Mouse (Mus musculus): ENCODE measurements around the gene Taf13. TPM values are rescaled to one million over a fixed set of nuclear protein-coding genes. Genes with fewer than 3 reads are reported as not detected.

The Taf13 gene
- 34.0 and 35.6 TPM in 2 replicates for polyA plus RNA-seq (2015; fragmentation: Nextera tagmentation; extraction: Ambion mirVana)

DNA sequence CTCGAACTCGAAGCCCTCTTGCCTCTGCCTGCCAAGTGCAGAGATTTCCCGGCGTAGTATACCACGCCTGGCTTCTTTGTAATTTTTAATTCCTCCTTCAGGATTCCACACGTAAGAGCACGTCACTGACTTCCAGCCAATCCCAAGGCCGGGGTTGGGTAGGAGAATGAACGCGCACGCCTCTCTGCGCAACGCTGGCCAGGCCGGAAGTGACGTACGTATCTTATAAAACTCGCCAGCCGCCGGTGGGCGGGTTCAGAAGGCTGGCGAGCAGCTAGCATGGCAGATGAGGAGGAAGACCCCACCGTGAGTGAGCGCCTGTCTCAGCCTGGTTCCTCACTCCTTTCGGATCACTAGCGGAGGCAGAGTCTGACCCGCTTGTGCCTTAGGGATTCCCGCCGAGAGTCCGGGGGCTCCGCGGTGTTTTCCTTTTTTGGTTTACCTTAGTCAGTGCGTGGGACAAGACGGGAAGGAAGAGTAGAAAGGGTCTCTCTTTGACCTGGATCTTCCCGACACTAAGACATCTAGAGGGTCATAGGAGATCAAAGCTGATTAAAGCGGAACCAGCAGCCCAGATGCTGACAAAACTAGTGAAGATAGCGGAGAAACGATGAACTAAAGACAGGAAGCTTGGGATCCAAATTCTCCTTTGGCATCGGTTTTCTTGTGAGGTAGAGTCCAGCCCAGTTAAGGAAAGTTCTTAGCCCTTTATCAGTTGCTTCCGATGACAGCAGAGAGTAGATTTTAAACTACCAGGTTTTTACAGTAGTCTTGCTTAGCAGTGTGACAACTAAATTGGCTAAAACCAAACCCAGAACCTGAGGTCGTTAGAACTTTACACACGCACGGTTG, at the start of gene Taf13:
Taf13 (plus strand) TSS at position 256 of the 852 bp plus-strand sequence.
- WGBS, result under 1% methylated on average over 42 of the region's 42 CpGs
- Histone ChIP-seq H3K27ac (ENCODE audit: low read length) (peak within 1 kb of the TSS; percentile 52), H3K36me3 (ENCODE audit: insufficient read depth, low read length) (no peaks in the 10 kb centered on the region), H3K9ac (replicated peaks; ENCODE audit: low read length) (peak within 1 kb of the TSS; percentile 83), H3K9me3 (ENCODE audit: low read length) (no peaks in the 10 kb centered on the region), H3K4me3 (ENCODE audit: low read length) (peak within 1 kb of the TSS; percentile 72), H3K27me3 (ENCODE audit: insufficient read depth, low read length) (no peaks in the 10 kb centered on the region), H3K4me1 (ENCODE audit: insufficient read depth, low read length) (peaks cover 8% of the 10 kb centered on the region; the same call in 1 of the 2 replicates), H3K4me2 (replicated peaks; ENCODE audit: low read depth, low read length) (peak within 1 kb of the TSS; percentile 63)
- ATAC-seq (ENCODE audit: low FRiP score, low TSS enrichment), result peak; percentile 99

- H3K9ac ChIP-seq (replicated peaks; ENCODE audit: low read length), result no peak overlapping the region
- no peaks in the 10 kb centered on the region for H3K4me1 ChIP-seq (ENCODE audit: insufficient read depth, low read length)
- no peaks in the 10 kb centered on the region for H3K36me3 ChIP-seq (ENCODE audit: insufficient read depth, low read length)
- H3K27me3 ChIP-seq (ENCODE audit: insufficient read depth, low read length), result no peaks in the 10 kb centered on the region
- H3K4me2 ChIP-seq (replicated peaks; ENCODE audit: low read depth, low read length), result no peak overlapping the region
- 85% methylated on average over 4 of the region's 4 CpGs for WGBS
- H3K9me3 ChIP-seq (ENCODE audit: low read length), result peaks cover 1% of the 10 kb centered on the region; the same call in 1 of the 2 replicates
- H3K4me3 ChIP-seq (ENCODE audit: low read length), result no peak overlapping the region
- no peak for ATAC-seq (ENCODE audit: low FRiP score, low TSS enrichment)
- H3K27ac ChIP-seq (ENCODE audit: low read length), result no peak overlapping the region
Measured at GRCm38 (mm10) chr3:108523415-108523814, 48.1 kb upstream of the Taf13 start.

GRCm38 (mm10) chr3:108528489-108528888, 43.0 kb upstream of the Taf13 start:
- ATAC-seq (ENCODE audit: low FRiP score, low TSS enrichment), result no peak
- Histone ChIP-seq H3K36me3 (ENCODE audit: insufficient read depth, low read length) (no peaks in the 10 kb centered on the region), H3K4me2 (replicated peaks; ENCODE audit: low read depth, low read length) (no peak overlapping the region), H3K9ac (replicated peaks; ENCODE audit: low read length) (no peak overlapping the region), H3K27ac (ENCODE audit: low read length) (no peak overlapping the region), H3K4me1 (ENCODE audit: insufficient read depth, low read length) (0 out of 2 replicates have a peak, but pooled peaks cover 3% of the 10 kb centered on the region), H3K9me3 (ENCODE audit: low read length) (peaks cover 4% of the 10 kb centered on the region; the same call in 1 of the 2 replicates), H3K4me3 (ENCODE audit: low read length) (no peak overlapping the region), H3K27me3 (ENCODE audit: insufficient read depth, low read length) (no peaks in the 10 kb centered on the region)
- 94% methylated on average over 8 of the region's 8 CpGs for WGBS

DNA sequence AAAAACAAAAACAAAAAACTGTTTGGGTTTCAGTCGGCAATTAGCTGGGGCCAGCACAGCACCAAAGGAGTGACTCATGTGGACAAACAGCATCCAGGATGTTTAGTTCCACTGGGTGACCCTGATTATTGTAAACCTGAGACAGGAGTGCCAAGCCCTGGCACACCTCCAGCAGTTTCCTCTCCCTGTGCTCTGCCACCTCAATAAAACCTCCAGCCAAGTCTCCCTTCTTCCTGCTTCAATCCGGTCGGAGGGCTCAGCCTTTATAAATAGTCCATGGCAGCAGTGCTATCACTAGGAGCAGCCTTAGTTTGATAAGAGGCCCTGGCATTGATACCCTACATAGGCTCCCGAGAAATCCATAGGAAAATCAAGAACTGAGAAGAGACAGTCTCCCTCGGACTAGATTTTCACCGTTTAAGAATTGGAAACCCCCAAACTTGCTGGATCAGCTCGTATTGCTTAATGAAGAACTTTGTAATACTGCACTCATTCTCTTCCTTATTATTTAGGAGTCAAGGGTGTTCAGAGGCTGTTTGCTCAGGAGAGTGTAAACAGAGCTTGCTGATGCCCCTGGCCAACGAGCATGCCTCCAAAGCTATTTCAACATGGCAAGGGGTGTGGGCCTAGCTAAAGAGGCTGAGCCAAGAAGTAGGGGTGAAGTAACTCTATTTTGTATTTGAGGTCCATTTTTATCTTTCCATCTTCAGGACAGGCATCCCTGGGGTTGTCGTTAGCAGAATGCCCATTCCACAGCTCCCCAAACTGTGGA, 38.2 kb upstream of the Taf13 start:
- no peaks in the 10 kb centered on the region for H3K36me3 ChIP-seq (ENCODE audit: insufficient read depth, low read length)
- H3K27me3 ChIP-seq (ENCODE audit: insufficient read depth, low read length), result peaks cover 19% of the 10 kb centered on the region
- ATAC-seq (ENCODE audit: low FRiP score, low TSS enrichment), result no peak
- H3K9me3 ChIP-seq (ENCODE audit: low read length), result peaks cover 4% of the 10 kb centered on the region; the same call in 1 of the 2 replicates
- H3K4me1 ChIP-seq (ENCODE audit: insufficient read depth, low read length), result peaks cover 12% of the 10 kb centered on the region; the same call in 1 of the 2 replicates
- WGBS, result 61% methylated on average over 9 of the region's 9 CpGs
- no peak overlapping the region for H3K4me2 ChIP-seq (replicated peaks; ENCODE audit: low read depth, low read length)
- H3K4me3 ChIP-seq (ENCODE audit: low read length), result no peak overlapping the region
- no peak overlapping the region for H3K27ac ChIP-seq (ENCODE audit: low read length)
- H3K9ac ChIP-seq (replicated peaks; ENCODE audit: low read length), result no peak overlapping the region

DNA sequence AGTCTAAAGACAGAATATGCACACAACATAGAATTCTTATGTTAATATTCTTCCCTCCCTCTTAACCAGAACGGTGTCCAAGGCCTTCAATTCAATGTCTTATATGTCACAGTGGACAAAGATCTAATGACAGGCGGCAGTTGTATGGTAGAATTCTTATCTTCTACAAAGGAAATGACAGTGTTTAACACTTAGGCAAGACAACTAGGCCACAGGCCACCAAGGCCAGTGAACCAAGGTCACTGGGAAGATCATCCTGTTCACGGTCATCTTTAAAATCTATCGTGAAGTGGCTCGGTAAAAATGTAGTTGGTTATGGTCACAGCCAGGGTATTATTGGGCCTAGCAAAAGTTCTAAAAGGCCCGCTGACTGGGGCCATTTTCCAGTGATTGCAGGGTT, 37.5 kb upstream of the Taf13 start, which contains the start of gene 1700013F07Rik:
1700013F07Rik (plus strand) TSS at position 200 of the 400 bp plus-strand sequence.
- Histone ChIP-seq H3K4me2 (replicated peaks; ENCODE audit: low read depth, low read length) (no peak within 1 kb of the TSS), H3K9me3 (ENCODE audit: low read length) (no peaks in the 10 kb centered on the region), H3K36me3 (ENCODE audit: insufficient read depth, low read length) (no peaks in the 10 kb centered on the region), H3K27ac (ENCODE audit: low read length) (no peak within 1 kb of the TSS), H3K27me3 (ENCODE audit: insufficient read depth, low read length) (peaks cover 19% of the 10 kb centered on the region), H3K4me1 (ENCODE audit: insufficient read depth, low read length) (peaks cover 12% of the 10 kb centered on the region; the same call in 1 of the 2 replicates), H3K9ac (replicated peaks; ENCODE audit: low read length) (no peak within 1 kb of the TSS), H3K4me3 (ENCODE audit: low read length) (no peak within 1 kb of the TSS)
- no peak for ATAC-seq (ENCODE audit: low FRiP score, low TSS enrichment)
- 93% methylated on average over 6 of the region's 6 CpGs for WGBS

- Histone ChIP-seq H3K27me3 (ENCODE audit: insufficient read depth, low read length) (peaks cover 19% of the 10 kb centered on the region), H3K36me3 (ENCODE audit: insufficient read depth, low read length) (no peaks in the 10 kb centered on the region)
- WGBS, result 5% methylated on average over 13 of the region's 15 CpGs
Measured at GRCm38 (mm10) chr3:108535896-108536516, 35.5 kb upstream of the Taf13 start.

GRCm38 (mm10) chr3:108536517-108537260, 34.8 kb upstream of the Taf13 start, which contains the start of gene 5330417C22Rik:
TSS of gene 5330417C22Rik (minus strand) at chr3:108536536.
- H3K4me2 ChIP-seq (replicated peaks; ENCODE audit: low read depth, low read length), result peak within 1 kb of the TSS; percentile 72
- H3K36me3 ChIP-seq (ENCODE audit: insufficient read depth, low read length), result no peaks in the 10 kb centered on the region
- H3K4me3 ChIP-seq (ENCODE audit: low read length), result peak within 1 kb of the TSS; percentile 46
- peak within 1 kb of the TSS; percentile 43; the same call in 1 of the 2 replicates for H3K9ac ChIP-seq (replicated peaks; ENCODE audit: low read length)
- peak; percentile 69 for ATAC-seq (ENCODE audit: low FRiP score, low TSS enrichment)
- WGBS, result 2% methylated on average over 35 of the region's 35 CpGs
- H3K27ac ChIP-seq (ENCODE audit: low read length), result no peak within 1 kb of the TSS
- H3K27me3 ChIP-seq (ENCODE audit: insufficient read depth, low read length), result peaks cover 19% of the 10 kb centered on the region
- H3K9me3 ChIP-seq (ENCODE audit: low read length), result no peaks in the 10 kb centered on the region
- peaks cover 12% of the 10 kb centered on the region; the same call in 1 of the 2 replicates for H3K4me1 ChIP-seq (ENCODE audit: insufficient read depth, low read length)

More at GRCm38 (mm10) chr3:108535896-108536516, 35.5 kb upstream of the Taf13 start:
- Histone ChIP-seq H3K4me1 (ENCODE audit: insufficient read depth, low read length) (peaks cover 12% of the 10 kb centered on the region; the same call in 1 of the 2 replicates), H3K4me2 (replicated peaks; ENCODE audit: low read depth, low read length) (peak overlapping the region; percentile 72), H3K27ac (ENCODE audit: low read length) (no peak overlapping the region), H3K9ac (replicated peaks; ENCODE audit: low read length) (no peak overlapping the region), H3K9me3 (ENCODE audit: low read length) (no peaks in the 10 kb centered on the region), H3K4me3 (ENCODE audit: low read length) (peak overlapping the region; percentile 46)
- no peak for ATAC-seq (ENCODE audit: low FRiP score, low TSS enrichment)

DNA sequence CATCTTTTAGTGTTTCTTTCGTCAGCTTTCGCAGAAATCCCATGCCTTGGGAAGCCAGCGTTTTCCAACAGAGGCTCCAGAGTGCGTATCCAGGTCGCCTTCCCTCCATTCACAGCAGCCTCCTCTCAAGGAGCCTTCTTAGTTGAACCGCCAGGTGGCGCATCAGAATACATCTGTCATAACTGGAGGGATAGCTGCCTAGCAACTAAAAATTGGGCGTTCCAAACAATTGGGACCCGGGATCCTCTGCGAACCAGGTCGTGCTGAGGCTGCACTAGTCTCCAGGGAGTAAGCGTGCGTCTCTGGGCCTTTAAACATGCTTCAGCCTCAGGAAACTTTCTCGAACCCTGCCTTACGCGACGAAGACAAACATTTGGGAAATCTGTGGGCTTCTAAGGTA, 34.2 kb upstream of the Taf13 start:
- no peaks in the 10 kb centered on the region for H3K9me3 ChIP-seq (ENCODE audit: low read length)
- peaks cover 12% of the 10 kb centered on the region; the same call in 1 of the 2 replicates for H3K4me1 ChIP-seq (ENCODE audit: insufficient read depth, low read length)
- no peaks in the 10 kb centered on the region for H3K36me3 ChIP-seq (ENCODE audit: insufficient read depth, low read length)
- 4% methylated on average over 17 of the region's 17 CpGs for WGBS
- peaks cover 19% of the 10 kb centered on the region for H3K27me3 ChIP-seq (ENCODE audit: insufficient read depth, low read length)
- ATAC-seq (ENCODE audit: low FRiP score, low TSS enrichment), result peak; percentile 69; the same call in 1 of the 2 replicates
- H3K9ac ChIP-seq (replicated peaks; ENCODE audit: low read length), result peak overlapping the region; percentile 43; the same call in 1 of the 2 replicates
- H3K4me2 ChIP-seq (replicated peaks; ENCODE audit: low read depth, low read length), result peak overlapping the region; percentile 50
- H3K4me3 ChIP-seq (ENCODE audit: low read length), result peak overlapping the region; percentile 23; the same call in 1 of the 2 replicates
- H3K27ac ChIP-seq (ENCODE audit: low read length), result no peak overlapping the region

Data from kidney, embryonic 16.5 days (tissue).